9 mouse cellular contexts compared by ENCODE assay signal in genomic region chr5:124241686-124242444, GRCm38 (mm10). TPM values are rescaled to one million over a fixed set of nuclear protein-coding genes. Genes with fewer than 3 reads are reported as not detected.
A peak's percentile ranks its signal among the peaks of the same experiment; 100 is the strongest.
DNase-seq lines count a peak whose midpoint lies in the region; ATAC-seq and TF ChIP-seq lines count a peak whose summit lies in the region.
"Had no signal": no experiment of that assay in that cellular context is flagged by ENCODE, and none has a peak within 500 bp of the region (broad histone marks: within the 10 kb centered on the region; RNA-seq: fewer than 3 reads in every experiment).

No protein-coding gene starts in this region.

- H3K4me2 ChIP-seq in embryonic facial prominence, embryonic 11.5 days (ENCODE audit: low read depth, low read length) = no peak overlapping the region
- H3K4me2 ChIP-seq in liver, postnatal 0 days (ENCODE audit: low read depth, low read length) = 0 out of 2 replicates have a peak overlapping the region, but pooled peaks have one; percentile 6
- no peak overlapping the region for H3K4me2 ChIP-seq in liver, embryonic 11.5 days
- H3K4me2 ChIP-seq in midbrain, embryonic 14.5 days (ENCODE audit: low read length) = peak overlapping the region; percentile 36; the same call in 1 of the 2 replicates
- H3K4me2 ChIP-seq: stomach, embryonic 15.5 days had no signal

- H3K27ac ChIP-seq in embryonic facial prominence, embryonic 11.5 days (replicated peaks; ENCODE audit: low read depth, low read length) = no peak overlapping the region
- no peak overlapping the region for H3K27ac ChIP-seq in embryonic facial prominence, embryonic 10.5 days (replicated peaks)
- H3K27ac ChIP-seq in liver, postnatal 0 days (ENCODE audit: low read depth) = peak overlapping the region; percentile 44
- H3K27ac ChIP-seq in liver, embryonic 11.5 days (ENCODE audit: low read depth, low read length) = no peak overlapping the region
- peak overlapping the region; percentile 62 for H3K27ac ChIP-seq in midbrain, embryonic 14.5 days (replicated peaks; ENCODE audit: low read depth, low read length)
- H3K27ac ChIP-seq: stomach, embryonic 15.5 days had no signal

- no peak for TF ChIP-seq CTCF in liver, postnatal 0 days (IDR thresholded peaks at IDR 0.05; ENCODE audit: low read depth)

- TF ChIP-seq EP300 in liver, postnatal 0 days (IDR thresholded peaks at IDR 0.05; ENCODE audit: low read depth) = no peak

- WGBS in embryonic facial prominence, embryonic 11.5 days = 41% methylated on average over 10 of the region's 10 CpGs
- 53% methylated on average over 10 of the region's 10 CpGs for WGBS in embryonic facial prominence, embryonic 10.5 days
- 41% methylated on average over 10 of the region's 10 CpGs for WGBS in liver, postnatal 0 days (ENCODE audit: insufficient replicate concordance)
- WGBS in liver, embryonic 11.5 days = 43% methylated on average over 10 of the region's 10 CpGs
- WGBS in midbrain, embryonic 14.5 days = 39% methylated on average over 10 of the region's 10 CpGs

- peaks cover 3% of the 10 kb centered on the region; the same call in 1 of the 2 replicates for H3K4me1 ChIP-seq in embryonic facial prominence, embryonic 11.5 days (ENCODE audit: control insufficient read depth, insufficient read depth, low read length)
- peaks cover 27% of the 10 kb centered on the region for H3K4me1 ChIP-seq in embryonic facial prominence, embryonic 10.5 days
- peaks cover 44% of the 10 kb centered on the region for H3K4me1 ChIP-seq in liver, postnatal 0 days (ENCODE audit: insufficient read depth)
- peaks cover 33% of the 10 kb centered on the region for H3K4me1 ChIP-seq in liver, embryonic 11.5 days (replicated peaks; ENCODE audit: control insufficient read depth, insufficient read depth, low read length)
- peaks cover 21% of the 10 kb centered on the region for H3K4me1 ChIP-seq in midbrain, embryonic 14.5 days (ENCODE audit: control insufficient read depth, insufficient read depth, low read length)

- H3K27me3 ChIP-seq in embryonic facial prominence, embryonic 11.5 days (ENCODE audit: control insufficient read depth, insufficient read depth, low read length) = no peaks in the 10 kb centered on the region
- H3K27me3 ChIP-seq in embryonic facial prominence, embryonic 10.5 days (replicated peaks; ENCODE audit: low read depth, poor library complexity, severe bottlenecking) = no peaks in the 10 kb centered on the region
- H3K27me3 ChIP-seq in liver, postnatal 0 days (ENCODE audit: insufficient read depth, low read length) = no peaks in the 10 kb centered on the region
- H3K27me3 ChIP-seq in liver, embryonic 11.5 days (replicated peaks; ENCODE audit: control insufficient read depth, insufficient read depth, low read length) = no peaks in the 10 kb centered on the region
- no peaks in the 10 kb centered on the region for H3K27me3 ChIP-seq in midbrain, embryonic 14.5 days (ENCODE audit: control insufficient read depth, insufficient read depth, low read length)
- H3K27me3 ChIP-seq: stomach, embryonic 15.5 days had no signal

- H3K36me3 ChIP-seq in embryonic facial prominence, embryonic 11.5 days (replicated peaks; ENCODE audit: control insufficient read depth, insufficient read depth, low read depth, low read length) = no peaks in the 10 kb centered on the region
- peaks cover 35% of the 10 kb centered on the region for H3K36me3 ChIP-seq in embryonic facial prominence, embryonic 10.5 days (replicated peaks)
- peaks cover 3% of the 10 kb centered on the region; the same call in 1 of the 2 replicates for H3K36me3 ChIP-seq in liver, postnatal 0 days (replicated peaks; ENCODE audit: insufficient read depth, low read length)
- peaks cover 4% of the 10 kb centered on the region; the same call in 1 of the 2 replicates for H3K36me3 ChIP-seq in liver, embryonic 11.5 days (ENCODE audit: control insufficient read depth, insufficient read depth, low read length)
- 0 out of 2 replicates have a peak, but pooled peaks cover 8% of the 10 kb centered on the region for H3K36me3 ChIP-seq in midbrain, embryonic 14.5 days (ENCODE audit: control insufficient read depth, insufficient read depth, low read length)
- H3K36me3 ChIP-seq: stomach, embryonic 15.5 days had no signal

- no peak for ATAC-seq in embryonic facial prominence, embryonic 11.5 days (replicated peaks; ENCODE audit: insufficient number of reproducible peaks, low FRiP score, low TSS enrichment, low read depth)
- no peak for ATAC-seq in liver, postnatal 0 days
- no peak for ATAC-seq in liver, embryonic 11.5 days (replicated peaks; ENCODE audit: low FRiP score)
- ATAC-seq in midbrain, embryonic 14.5 days (ENCODE audit: low FRiP score, low TSS enrichment) = no peak

- H3K9me3 ChIP-seq in embryonic facial prominence, embryonic 11.5 days (replicated peaks; ENCODE audit: control insufficient read depth, low read length) = no peaks in the 10 kb centered on the region
- H3K9me3 ChIP-seq in embryonic facial prominence, embryonic 10.5 days = no peaks in the 10 kb centered on the region
- no peaks in the 10 kb centered on the region for H3K9me3 ChIP-seq in liver, postnatal 0 days (ENCODE audit: low read length)
- H3K9me3 ChIP-seq in liver, embryonic 11.5 days (ENCODE audit: control insufficient read depth, low read length) = no peaks in the 10 kb centered on the region
- no peaks in the 10 kb centered on the region for H3K9me3 ChIP-seq in midbrain, embryonic 14.5 days (ENCODE audit: control insufficient read depth, low read length)
- H3K9me3 ChIP-seq: stomach, embryonic 15.5 days had no signal

- DNase-seq in embryonic facial prominence, embryonic 11.5 days (ENCODE audit: low spot score) = peak; percentile 13
- no peak for DNase-seq in embryonic facial prominence, embryonic 10.5 days (ENCODE audit: low spot score)
- DNase-seq in liver, postnatal 0 days = no peak
- no peak for DNase-seq in liver, embryonic 11.5 days (ENCODE audit: low spot score)
- DNase-seq in forelimb bud, embryonic 11.5 days (ENCODE audit: low read depth, low spot score) = peak; percentile 36
- DNase-seq in midbrain, embryonic 14.5 days = no peak
- no peak for DNase-seq in gastrocnemius, postnatal 4 days (ENCODE audit: low spot score in 2 of 2)
- no peak for DNase-seq in cerebellum, adult 9-11 months

- no peak overlapping the region for H3K9ac ChIP-seq in embryonic facial prominence, embryonic 11.5 days (replicated peaks; ENCODE audit: low read length)
- H3K9ac ChIP-seq in liver, postnatal 0 days (replicated peaks) = no peak overlapping the region
- no peak overlapping the region for H3K9ac ChIP-seq in liver, embryonic 11.5 days (ENCODE audit: low read depth, low read length)
- H3K9ac ChIP-seq in midbrain, embryonic 14.5 days (replicated peaks; ENCODE audit: low read length) = no peak overlapping the region
- H3K9ac ChIP-seq: stomach, embryonic 15.5 days had no signal

- no peak overlapping the region for H3K4me3 ChIP-seq in embryonic facial prominence, embryonic 11.5 days (ENCODE audit: low read depth, low read length)
- no peak overlapping the region for H3K4me3 ChIP-seq in embryonic facial prominence, embryonic 10.5 days
- H3K4me3 ChIP-seq in liver, postnatal 0 days (ENCODE audit: low read depth, low read length) = no peak overlapping the region
- no peak overlapping the region for H3K4me3 ChIP-seq in liver, embryonic 11.5 days (ENCODE audit: low read depth, low read length)
- H3K4me3 ChIP-seq in midbrain, embryonic 14.5 days (replicated peaks; ENCODE audit: low read depth, low read length) = no peak overlapping the region
- H3K4me3 ChIP-seq: stomach, embryonic 15.5 days had no signal

RNA-seq across cellular contexts. Expression of gene Pitpnm2, which starts 7.7 kb away (rescaled TPM):
- 3.4 and 3.5 TPM in 2 replicates for polyA plus RNA-seq in embryonic facial prominence, embryonic 11.5 days (2014; fragmentation: Nextera tagmentation; extraction: Ambion mirVana)
- 3.2 and 4.0 TPM in 2 replicates for polyA plus RNA-seq in embryonic facial prominence, embryonic 10.5 days (2016; fragmentation: Nextera tagmentation; extraction: Ambion mirVana)
- 2.1 and 2.4 TPM in 2 replicates for polyA plus RNA-seq in liver, postnatal 0 days (2015; fragmentation: Nextera tagmentation; extraction: Ambion mirVana)
- polyA plus RNA-seq in liver, embryonic 11.5 days (2014; fragmentation: Nextera tagmentation; extraction: Ambion mirVana) = 5.1 and 5.9 TPM in 2 replicates
- 10.7 and 11.6 TPM in 2 replicates for polyA plus RNA-seq in midbrain, embryonic 14.5 days (2014; fragmentation: Nextera tagmentation; extraction: Ambion mirVana)
- 10 to 100 TPM; 24.7 to 28.9 TPM for total RNA-seq in gastrocnemius, postnatal 4 days (2021)

Comparison
In these comparisons a context has a peak if more than half of its experiments do, and no peak if none do; other contexts are left out.
1. DNase-seq: peak in embryonic facial prominence, embryonic 11.5 days (single experiment) and forelimb bud, embryonic 11.5 days (single experiment); none in embryonic facial prominence, embryonic 10.5 days (single experiment), liver, postnatal 0 days (single experiment), liver, embryonic 11.5 days (single experiment), midbrain, embryonic 14.5 days (single experiment), gastrocnemius, postnatal 4 days (0 of 2) and cerebellum, adult 9-11 months (single experiment).
2. H3K27ac ChIP-seq: peak in liver, postnatal 0 days (single experiment) and midbrain, embryonic 14.5 days (single experiment); none in embryonic facial prominence, embryonic 11.5 days (single experiment), embryonic facial prominence, embryonic 10.5 days (single experiment) and liver, embryonic 11.5 days (single experiment).
3. H3K4me2 ChIP-seq: peak in liver, postnatal 0 days (single experiment) and midbrain, embryonic 14.5 days (single experiment); none in embryonic facial prominence, embryonic 11.5 days (single experiment) and liver, embryonic 11.5 days (single experiment).